Mouse (Mus musculus) limb, embryonic 13.5 days (tissue): ENCODE data around the gene Plxdc2. TPM values are rescaled to one million over a fixed set of nuclear protein-coding genes. Genes with fewer than 3 reads are reported as not detected.

Experiments used
- ATAC-seq: fragments of 200-750 bp; cut with Nextera tagmentation; 2 replicates; pipeline ENCODE4 v1.8.0; 2017; ENCODE audit warnings: low read depth, moderate number of reproducible peaks, moderate TSS enrichment; ENCODE audit not compliant: low FRiP score
- H3K27ac ChIP-seq: fragments of 300-500 bp; sonication (generic); 2 replicates; pipeline ENCODE4 v1.5.1; 2015; ENCODE audit warnings: inconsistent platforms, mild to moderate bottlenecking, moderate library complexity
- H3K27me3 ChIP-seq: fragments of 300-500 bp; sonication (generic); 2 replicates; pipeline ENCODE4 v1.6.1; 2015; ENCODE audit warnings: mild to moderate bottlenecking, inconsistent platforms
- H3K36me3 ChIP-seq: fragments of 300-500 bp; sonication (generic); 2 replicates; pipeline ENCODE4 v1.6.1; 2015; ENCODE audit warnings: inconsistent platforms, mild to moderate bottlenecking, moderate library complexity
- H3K4me1 ChIP-seq: fragments of 300-500 bp; sonication (generic); 2 replicates; pipeline ENCODE4 v1.6.1; 2015; ENCODE audit warnings: inconsistent platforms
- H3K4me2 ChIP-seq: fragments of 300-500 bp; sonication (generic); replicated peaks from 2 replicates; pipeline ENCODE4 v1.6.1; 2015; ENCODE audit warnings: inconsistent platforms, mild to moderate bottlenecking, moderate library complexity
- H3K4me3 ChIP-seq: fragments of 300-500 bp; sonication (generic); 2 replicates; pipeline ENCODE4 v1.5.1; 2015; ENCODE audit warnings: moderate library complexity, mild to moderate bottlenecking, inconsistent platforms
- H3K9ac ChIP-seq: fragments of 300-500 bp; sonication (generic); 2 replicates; pipeline ENCODE4 v1.6.1; 2015; ENCODE audit warnings: mild to moderate bottlenecking, inconsistent platforms
- H3K9me3 ChIP-seq: fragments of 300-500 bp; sonication (generic); 2 replicates; pipeline ENCODE4 v1.6.1; 2016; ENCODE audit warnings: inconsistent platforms
- WGBS: fragments of 180-500 bp; shearing (Covaris S2); methylation state at CpG from one replicate; pipeline ENCODE4 v1.1.7; 2015; 5-methylcytosine and 5-hydroxymethylcytosine counted together
- polyA plus RNA-seq: library from polyadenylated mRNA; unstranded; fragments of >200 nt; fragmentation: Nextera tagmentation; extraction: Ambion mirVana; gene quantifications from 2 replicates; pipeline ENCODE4 v1.2.1, GENCODE M21; 2015

Gene Plxdc2
- polyA plus RNA-seq, 1 experiment from 2014 or later, result 34.0 TPM

DNA sequence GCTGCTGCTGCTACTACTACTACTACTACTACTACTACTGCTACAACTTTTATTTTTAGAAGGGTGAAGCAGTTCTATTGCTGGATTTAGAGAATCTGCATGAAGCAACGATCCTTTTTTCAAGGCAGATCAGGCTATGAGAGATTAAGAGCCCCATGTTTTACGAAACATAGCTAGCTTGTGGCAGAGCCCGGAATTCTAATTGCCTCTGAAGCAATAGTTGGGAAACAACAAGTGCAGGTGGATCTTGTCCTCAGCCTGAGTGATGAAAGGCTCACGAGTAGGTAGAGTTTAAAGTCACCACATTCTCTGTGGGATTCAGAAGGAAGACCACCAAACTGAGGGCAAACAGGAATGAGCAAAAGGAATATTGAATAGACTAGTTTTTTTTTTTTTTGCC is 91.8 kb downstream of the Plxdc2 start:
- H3K4me3 ChIP-seq, result no peak overlapping the region
- H3K4me2 ChIP-seq, result no peak overlapping the region
- peaks cover 15% of the 10 kb centered on the region for H3K4me1 ChIP-seq
- 70% methylated on average over 4 of the region's 4 CpGs for WGBS
- H3K9ac ChIP-seq, result no peak overlapping the region
- ATAC-seq, result no peak
- H3K9me3 ChIP-seq, result peaks cover 3% of the 10 kb centered on the region
- no peaks in the 10 kb centered on the region for H3K36me3 ChIP-seq
- H3K27ac ChIP-seq, result no peak overlapping the region
- no peaks in the 10 kb centered on the region for H3K27me3 ChIP-seq

DNA sequence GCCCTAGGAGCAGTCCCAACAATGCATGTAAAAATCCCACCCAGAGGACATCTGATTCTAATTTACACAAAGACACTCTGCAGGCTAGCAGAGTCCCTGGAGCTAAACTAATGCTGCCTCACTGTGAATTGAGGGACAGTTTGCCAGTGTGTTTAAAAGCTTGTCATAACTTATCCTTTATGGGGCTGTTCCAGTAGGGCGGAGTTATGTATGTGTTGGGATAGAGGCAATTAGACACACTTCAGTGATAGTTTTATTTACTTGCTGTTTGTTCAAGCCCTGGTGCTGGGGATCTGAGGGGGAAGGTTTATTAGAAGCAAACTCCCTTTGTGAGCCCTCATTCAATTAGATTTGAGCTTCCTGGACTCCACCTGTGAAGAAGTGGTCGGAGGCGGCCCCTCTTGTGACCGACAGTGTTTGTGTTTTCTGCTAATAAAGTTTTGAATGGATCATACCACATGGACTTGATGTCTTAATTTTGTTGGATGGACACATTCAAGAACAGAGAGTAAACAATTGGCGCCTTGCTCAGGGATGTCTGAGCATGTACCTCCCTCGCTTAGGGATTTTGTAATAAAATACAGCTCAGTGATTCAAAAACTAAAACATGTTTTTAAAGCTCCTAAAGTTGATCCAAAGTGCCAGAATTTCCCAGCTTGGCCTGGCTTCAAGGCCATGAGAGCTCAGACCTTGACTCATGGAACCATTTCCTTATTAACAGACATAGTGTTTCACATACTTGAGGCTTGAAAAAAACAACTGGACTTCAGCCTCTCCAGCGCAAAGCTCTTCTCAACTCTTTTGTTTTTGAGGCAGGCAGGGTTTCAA is 94.9 kb downstream of the Plxdc2 start:
- H3K9ac ChIP-seq, result no peak overlapping the region
- no peaks in the 10 kb centered on the region for H3K36me3 ChIP-seq
- peaks cover 3% of the 10 kb centered on the region for H3K9me3 ChIP-seq
- WGBS, result 26% methylated on average over 7 of the region's 7 CpGs
- H3K4me2 ChIP-seq, result peak overlapping the region; percentile 28
- H3K27ac ChIP-seq, result peak overlapping the region; percentile 70
- H3K4me1 ChIP-seq, result peaks cover 15% of the 10 kb centered on the region
- H3K27me3 ChIP-seq, result no peaks in the 10 kb centered on the region
- ATAC-seq, result peak; percentile 80
- no peak overlapping the region for H3K4me3 ChIP-seq

DNA sequence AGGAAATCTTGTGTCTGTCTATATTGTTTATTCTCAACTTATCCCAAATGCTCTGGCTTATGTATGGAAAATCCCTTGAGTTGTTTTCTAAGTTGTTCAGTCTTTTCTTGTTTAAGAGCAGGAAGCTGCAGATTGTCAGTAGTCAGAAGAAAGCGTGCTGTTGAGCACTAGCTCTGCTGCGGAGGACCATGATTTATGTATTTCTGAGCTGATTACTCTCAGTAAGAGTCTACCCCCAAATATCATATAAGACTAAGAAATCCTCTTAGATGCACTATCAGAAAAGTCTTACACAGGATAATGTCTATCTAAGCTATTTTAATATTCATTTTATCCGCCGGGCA is 95.5 kb downstream of the Plxdc2 start:
- no peak for ATAC-seq
- WGBS, result 74% methylated on average over 4 of the region's 4 CpGs
- Histone ChIP-seq H3K4me2 (peak overlapping the region; percentile 28; the same call in 1 of the 2 replicates), H3K9ac (no peak overlapping the region), H3K9me3 (peaks cover 3% of the 10 kb centered on the region), H3K27me3 (no peaks in the 10 kb centered on the region), H3K36me3 (no peaks in the 10 kb centered on the region), H3K4me3 (no peak overlapping the region), H3K4me1 (peaks cover 15% of the 10 kb centered on the region), H3K27ac (peak overlapping the region; percentile 70; the same call in 1 of the 2 replicates)

- Histone ChIP-seq H3K36me3 (no peaks in the 10 kb centered on the region), H3K4me3 (no peak overlapping the region), H3K9me3 (peaks cover 3% of the 10 kb centered on the region), H3K4me1 (peaks cover 15% of the 10 kb centered on the region), H3K27me3 (no peaks in the 10 kb centered on the region), H3K27ac (no peak overlapping the region), H3K4me2 (no peak overlapping the region), H3K9ac (no peak overlapping the region)
- no peak for ATAC-seq
- 91% methylated on average over 3 of the region's 3 CpGs for WGBS
Observed at GRCm38 (mm10) chr2:16452080-16452479, 96.0 kb downstream of the Plxdc2 start.

DNA sequence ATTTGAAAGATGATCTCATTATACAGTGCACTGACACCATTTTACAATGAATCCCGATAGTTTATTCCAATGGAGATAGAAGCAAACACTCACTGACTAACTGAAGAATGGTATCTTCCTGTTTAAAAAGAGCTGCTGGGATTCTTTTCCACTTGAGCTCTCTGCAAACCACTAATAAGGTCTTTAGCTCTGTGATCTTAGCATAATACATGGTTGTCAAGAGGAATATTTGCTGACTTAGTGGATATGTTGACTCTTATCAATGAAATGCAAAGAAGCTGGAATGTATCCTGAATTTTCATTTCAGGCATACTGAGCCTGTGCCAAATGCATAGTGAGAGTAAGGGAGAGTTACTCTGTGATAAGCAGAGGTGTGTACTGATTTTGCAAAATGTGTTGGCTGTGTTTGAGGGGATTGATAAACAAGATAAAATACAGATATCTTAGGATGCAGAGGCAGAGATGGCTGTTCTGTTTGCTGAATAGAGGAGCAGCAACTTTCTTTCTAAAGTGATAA is 100.2 kb downstream of the Plxdc2 start:
- Histone ChIP-seq H3K4me3 (no peak overlapping the region), H3K4me2 (no peak overlapping the region), H3K4me1 (peaks cover 8% of the 10 kb centered on the region), H3K36me3 (no peaks in the 10 kb centered on the region), H3K9ac (no peak overlapping the region), H3K27ac (no peak overlapping the region), H3K9me3 (peaks cover 3% of the 10 kb centered on the region), H3K27me3 (no peaks in the 10 kb centered on the region)
- WGBS, result 87% methylated on average over 1 of the region's 1 CpGs
- ATAC-seq, result no peak

DNA sequence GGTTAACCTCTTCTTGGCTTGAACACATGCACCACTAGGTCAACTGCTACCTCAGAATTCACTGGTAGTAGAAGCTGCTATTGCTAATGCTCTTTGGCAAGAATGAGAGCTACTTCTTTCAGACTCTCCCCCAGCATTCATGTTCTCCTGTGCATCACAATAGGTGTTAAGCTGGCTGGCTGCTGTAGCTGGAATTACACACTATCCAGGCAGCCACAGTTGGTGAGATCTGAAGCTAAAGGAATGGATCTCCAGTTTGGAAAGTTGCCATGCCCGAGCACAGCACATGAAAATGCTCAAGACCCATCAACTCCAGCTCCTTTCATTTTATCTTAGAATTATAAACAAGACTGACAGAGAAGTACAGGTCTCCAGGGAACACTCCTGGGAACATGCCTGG is 103.4 kb downstream of the Plxdc2 start:
- 47% methylated on average over 1 of the region's 1 CpGs for WGBS
- ATAC-seq, result no peak
- Histone ChIP-seq H3K9ac (no peak overlapping the region), H3K27me3 (no peaks in the 10 kb centered on the region), H3K4me1 (0 out of 2 replicates have a peak, but pooled peaks cover 3% of the 10 kb centered on the region), H3K27ac (no peak overlapping the region), H3K4me2 (no peak overlapping the region), H3K36me3 (no peaks in the 10 kb centered on the region), H3K9me3 (no peaks in the 10 kb centered on the region), H3K4me3 (no peak overlapping the region)

- no peak overlapping the region for H3K4me2 ChIP-seq
- WGBS, result 21% methylated on average over 3 of the region's 3 CpGs
- H3K27ac ChIP-seq, result no peak overlapping the region
- H3K4me1 ChIP-seq, result no peaks in the 10 kb centered on the region
- no peaks in the 10 kb centered on the region for H3K27me3 ChIP-seq
- no peak for ATAC-seq
- no peak overlapping the region for H3K9ac ChIP-seq
- H3K36me3 ChIP-seq, result no peaks in the 10 kb centered on the region
- H3K9me3 ChIP-seq, result no peaks in the 10 kb centered on the region
- H3K4me3 ChIP-seq, result no peak overlapping the region
Observed at GRCm38 (mm10) chr2:16470099-16470498, 114.0 kb downstream of the Plxdc2 start.

DNA sequence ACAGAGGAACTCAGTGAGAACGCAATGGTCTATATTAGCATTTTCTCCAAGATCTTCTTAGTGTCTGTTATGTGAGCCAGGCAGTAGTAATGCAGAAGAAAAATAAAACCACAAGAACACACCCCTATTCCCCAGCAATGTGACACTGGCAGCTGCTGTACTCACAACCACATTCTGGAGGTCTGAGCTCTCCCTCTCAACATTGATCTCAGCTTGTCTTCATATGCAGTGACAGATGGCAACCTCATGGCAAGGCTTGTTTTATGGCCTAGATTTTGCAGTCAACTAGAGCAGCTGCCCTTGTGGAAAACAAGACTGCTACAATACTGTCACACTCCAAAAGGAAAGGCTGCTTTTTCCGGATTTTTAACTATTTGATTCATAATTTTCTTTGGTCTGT is 127.8 kb downstream of the Plxdc2 start:
- Histone ChIP-seq H3K4me3 (no peak overlapping the region), H3K9me3 (no peaks in the 10 kb centered on the region), H3K36me3 (no peaks in the 10 kb centered on the region), H3K27me3 (no peaks in the 10 kb centered on the region), H3K4me2 (no peak overlapping the region), H3K27ac (no peak overlapping the region), H3K9ac (no peak overlapping the region), H3K4me1 (peaks cover 7% of the 10 kb centered on the region; the same call in 1 of the 2 replicates)
- WGBS, result 57% methylated on average over 2 of the region's 2 CpGs
- no peak for ATAC-seq

GRCm38 (mm10) chr2:16485970-16486369 is 129.9 kb downstream of the Plxdc2 start:
- H3K9me3 ChIP-seq, result no peaks in the 10 kb centered on the region
- H3K36me3 ChIP-seq, result no peaks in the 10 kb centered on the region
- H3K27me3 ChIP-seq, result no peaks in the 10 kb centered on the region
- 18% methylated on average over 3 of the region's 3 CpGs for WGBS
- ATAC-seq, result no peak
- no peak overlapping the region for H3K9ac ChIP-seq
- H3K4me1 ChIP-seq, result peaks cover 13% of the 10 kb centered on the region
- no peak overlapping the region for H3K4me2 ChIP-seq
- no peak overlapping the region for H3K4me3 ChIP-seq
- H3K27ac ChIP-seq, result no peak overlapping the region

GRCm38 (mm10) chr2:16491242-16491641 is 135.1 kb downstream of the Plxdc2 start:
- H3K27ac ChIP-seq, result no peak overlapping the region
- no peak overlapping the region for H3K4me3 ChIP-seq
- H3K4me1 ChIP-seq, result peaks cover 6% of the 10 kb centered on the region
- no peaks in the 10 kb centered on the region for H3K36me3 ChIP-seq
- no peaks in the 10 kb centered on the region for H3K27me3 ChIP-seq
- H3K9ac ChIP-seq, result no peak overlapping the region
- 31% methylated on average over 3 of the region's 3 CpGs for WGBS
- H3K4me2 ChIP-seq, result no peak overlapping the region
- no peak for ATAC-seq
- no peaks in the 10 kb centered on the region for H3K9me3 ChIP-seq

DNA sequence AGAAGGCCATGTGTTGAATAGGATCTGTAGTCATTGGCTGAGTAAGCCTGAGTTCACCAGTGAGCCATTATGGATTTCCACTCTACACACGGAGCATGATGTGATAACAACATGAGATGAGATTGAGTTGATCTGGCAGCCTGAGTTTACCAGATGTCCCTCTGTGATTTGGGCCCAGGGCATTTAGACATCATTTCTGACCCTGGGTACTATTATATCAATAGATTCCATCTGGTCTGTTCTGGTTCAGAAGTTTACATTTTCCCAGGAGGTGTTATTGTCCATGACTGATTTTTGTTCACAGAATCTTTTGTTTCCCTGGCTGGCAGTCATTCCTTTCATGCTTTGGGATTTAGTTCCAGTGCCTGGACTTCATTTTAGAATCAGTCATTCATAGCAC is 146.7 kb downstream of the Plxdc2 start:
- no peaks in the 10 kb centered on the region for H3K27me3 ChIP-seq
- H3K9me3 ChIP-seq, result no peaks in the 10 kb centered on the region
- H3K36me3 ChIP-seq, result no peaks in the 10 kb centered on the region
- peak; percentile 36; the same call in 1 of the 2 replicates for ATAC-seq
- H3K4me3 ChIP-seq, result no peak overlapping the region
- 36% methylated on average over 1 of the region's 1 CpGs for WGBS
- H3K4me1 ChIP-seq, result no peaks in the 10 kb centered on the region
- H3K9ac ChIP-seq, result no peak overlapping the region
- H3K4me2 ChIP-seq, result no peak overlapping the region
- no peak overlapping the region for H3K27ac ChIP-seq

- WGBS, result 75% methylated on average over 3 of the region's 3 CpGs
- Histone ChIP-seq H3K27me3 (no peaks in the 10 kb centered on the region), H3K4me3 (no peak overlapping the region), H3K9me3 (no peaks in the 10 kb centered on the region), H3K36me3 (no peaks in the 10 kb centered on the region), H3K27ac (no peak overlapping the region), H3K4me1 (no peaks in the 10 kb centered on the region), H3K4me2 (no peak overlapping the region), H3K9ac (no peak overlapping the region)
- no peak for ATAC-seq
Observed at GRCm38 (mm10) chr2:16507540-16508230, 151.6 kb downstream of the Plxdc2 start.
